Mouse (Mus musculus) skeletal muscle tissue, postnatal 0 days (tissue): ENCODE measurements around the gene Trak2. TPM values are rescaled to one million over a fixed set of nuclear protein-coding genes. Genes with fewer than 3 reads are reported as not detected.

ENCODE experiments used
- polyA plus RNA-seq: library from polyadenylated mRNA; unstranded; fragments of >200 nt; fragmentation: Nextera tagmentation; extraction: Ambion mirVana; gene quantifications from 2 replicates; pipeline ENCODE4 v1.2.1, GENCODE M21; 2015

The Trak2 gene
- 9.9 and 11.3 TPM in 2 replicates for polyA plus RNA-seq

GRCm38 (mm10) chr1:58973366-58974221, at the start of gene Trak2, which contains the start of gene Stradb:
Gene Trak2 (minus strand): TSS chr1:58973430.
Gene Stradb (plus strand): TSS chr1:58973522.

Other genes with a start within 250 kb of the Trak2 start
- 13.1 and 16.5 TPM in 2 replicates for gene Casp8, start 178.1 kb downstream of the Trak2 start, polyA plus RNA-seq
- 44.8 and 48.1 TPM in 2 replicates for gene Stradb, start 92 bp upstream of the Trak2 start, polyA plus RNA-seq
- gene C2cd6, start 121.5 kb upstream of the Trak2 start, polyA plus RNA-seq = not detected in 2 replicates
- 11.1 and 13.1 TPM in 2 replicates for gene Tmem237, start 147.0 kb upstream of the Trak2 start, polyA plus RNA-seq
- gene Mpp4, start 190.0 kb upstream of the Trak2 start, polyA plus RNA-seq = 0.32 and 0.60 TPM in 2 replicates